Mouse (Mus musculus) cortical plate, adult 2 months (tissue): ENCODE data around the gene Aifm2.

Source experiments
- CTCF ChIP-seq: fragments of 200-500 bp; IDR thresholded peaks from 2 replicates; pipeline ENCODE4 v1.5.1; 2011; ENCODE audit warnings: mild to moderate bottlenecking, control low read depth, low read length; ENCODE audit not compliant: insufficient read depth; ENCODE audit errors: extremely low read depth
- POLR2A ChIP-seq: fragments of 200-500 bp; IDR thresholded peaks from 2 replicates; pipeline ENCODE4 v1.6.1; 2011; ENCODE audit warnings: mild to moderate bottlenecking, low read length, control low read depth; ENCODE audit not compliant: insufficient read depth; ENCODE audit errors: extremely low read depth

DNA sequence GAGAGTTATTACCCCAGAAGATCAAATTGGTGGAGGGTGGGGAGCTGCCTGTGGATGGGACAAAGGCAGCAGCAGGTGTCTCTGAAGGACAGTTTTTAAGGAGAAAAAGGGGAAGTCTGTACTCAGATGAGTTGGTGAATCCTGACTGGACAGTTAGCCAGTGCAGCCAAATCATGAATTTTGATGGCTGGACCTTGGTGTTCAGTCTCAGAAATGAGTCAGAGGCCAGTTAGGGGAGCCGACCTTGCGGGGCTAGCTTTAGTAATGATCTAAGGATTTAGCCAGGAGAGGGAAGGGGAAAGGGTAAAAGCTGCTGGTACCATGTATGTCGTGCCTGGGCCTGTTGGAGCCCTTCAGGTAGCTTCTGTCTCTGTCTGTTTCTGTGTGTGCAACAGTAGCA, 1.5 kb upstream of the Aifm2 start:
- TF ChIP-seq CTCF (no peak), POLR2A (no peak)
